Mouse (Mus musculus): ENCODE results near the gene Atp2b2. TPM values are rescaled to one million over a fixed set of nuclear protein-coding genes. Genes with fewer than 3 reads are reported as not detected.
A peak's percentile ranks its signal among the peaks of the same experiment; 100 is the strongest.

Atp2b2 gene
- polyA plus RNA-seq, 1 experiment from 2014 or later: 0.06 TPM

DNA sequence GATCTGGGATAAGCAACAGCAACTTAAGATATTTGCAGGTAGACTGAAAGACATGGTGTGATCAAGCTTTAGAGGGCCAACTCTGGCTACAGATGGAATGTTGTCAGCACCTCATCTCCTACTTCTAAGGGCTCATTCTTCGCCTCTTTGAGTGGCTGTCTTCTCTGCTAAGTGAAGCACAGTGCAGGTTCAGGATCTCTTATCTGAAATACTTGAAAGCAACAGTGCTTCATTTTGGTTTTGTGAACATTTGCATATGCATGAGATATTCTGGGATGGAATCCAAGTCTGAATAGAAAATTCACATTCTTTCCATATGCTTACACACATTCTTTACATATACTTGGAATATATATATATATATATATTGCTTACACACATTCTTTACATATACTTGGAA, 300.1 kb downstream of the Atp2b2 start:
- H3K27me3 ChIP-seq: peaks cover 44% of the 10 kb centered on the region
- no peak for DNase-seq (ENCODE audit: low read depth, low spot score)
- TF ChIP-seq CTCF (IDR thresholded peaks at IDR 0.05): no peak
- POLR2A ChIA-PET: no interaction called here
- in situ Hi-C loops (cut with MboI; ENCODE audit: low pct_unique_long_range_greater_than_20kb): no loop called here
- ATAC-seq: no peak
- CTCF ChIA-PET: no interaction called here

DNA sequence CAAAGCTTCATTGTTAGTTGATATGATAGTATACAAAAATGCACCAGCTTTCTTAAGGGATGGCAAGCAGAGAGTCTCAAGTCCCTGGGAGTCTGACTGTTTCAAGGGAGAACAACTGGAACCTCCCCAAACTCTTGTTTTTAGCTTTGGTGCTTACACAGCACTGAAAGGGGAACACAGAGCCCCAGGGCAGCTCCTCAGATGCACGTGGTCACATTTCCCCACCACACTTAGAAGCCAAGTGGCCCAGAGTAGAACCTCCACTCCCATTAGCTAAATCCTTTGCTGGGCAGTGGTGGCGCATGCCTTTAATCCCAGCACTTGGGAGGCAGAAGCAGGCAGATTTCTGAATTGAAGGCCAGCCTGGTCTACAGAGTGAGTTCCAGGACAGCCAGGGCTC, 301.0 kb downstream of the Atp2b2 start:
- no peak for TF ChIP-seq CTCF (IDR thresholded peaks at IDR 0.05)
- no peak for ATAC-seq
- in situ Hi-C loops (cut with MboI; ENCODE audit: low pct_unique_long_range_greater_than_20kb): no loop called here
- ChIA-PET CTCF (no interaction called here), POLR2A (no interaction called here)
- no peak for DNase-seq (ENCODE audit: low read depth, low spot score)
- peaks cover 37% of the 10 kb centered on the region for H3K27me3 ChIP-seq

DNA sequence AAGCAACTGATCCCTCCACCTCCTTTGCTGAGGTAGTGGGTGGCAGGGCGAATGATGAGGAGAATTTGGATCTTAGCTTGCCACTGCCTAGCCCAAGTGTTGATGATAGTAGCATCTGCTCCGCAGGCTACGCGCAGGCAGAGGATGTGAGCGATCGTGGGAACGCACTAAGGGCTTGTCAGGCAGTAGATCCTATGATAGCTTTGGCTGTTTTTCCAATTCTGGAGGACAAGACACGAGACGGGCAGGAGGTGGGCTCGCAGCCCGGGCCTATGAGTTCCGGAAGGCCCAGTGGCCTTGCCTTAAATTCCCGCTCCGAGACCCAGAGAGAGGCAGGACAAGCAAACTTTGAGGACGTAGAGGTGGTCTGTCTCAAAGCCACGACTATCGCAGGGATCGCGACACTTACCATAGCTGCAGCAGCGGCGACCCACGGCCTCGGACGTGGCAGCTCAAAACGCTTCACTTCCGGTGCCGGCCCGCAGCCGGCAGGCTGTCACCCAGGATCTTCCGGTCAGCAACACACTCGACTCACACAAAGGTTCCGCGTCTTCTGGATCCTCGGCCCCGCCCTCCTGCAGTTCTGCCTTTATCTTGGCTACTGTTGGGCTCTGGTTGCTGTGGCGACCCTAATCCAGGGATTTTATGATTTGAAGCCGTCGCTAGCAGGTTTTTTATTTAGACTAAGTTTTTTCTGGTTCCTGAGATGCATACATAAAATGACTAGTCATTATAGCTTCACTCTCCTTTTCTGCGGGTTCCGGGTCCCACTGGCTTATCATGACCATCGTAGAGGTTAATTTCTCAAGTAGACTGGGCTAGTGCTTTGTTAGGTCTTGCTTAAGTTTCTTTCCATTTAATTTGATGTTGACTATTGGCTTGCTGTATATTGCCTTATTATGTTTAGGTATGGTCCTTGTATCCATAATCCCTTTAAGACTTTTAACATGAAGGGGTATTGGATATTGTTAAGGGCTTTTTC, 301.9 kb downstream of the Atp2b2 start, which contains the start of gene Sec13:
TSS of gene Sec13 (minus strand) at position 508 of the 982 bp plus-strand sequence.
- in situ Hi-C loops (cut with MboI; ENCODE audit: low pct_unique_long_range_greater_than_20kb): no loop called here
- no peak for TF ChIP-seq CTCF (IDR thresholded peaks at IDR 0.05)
- ATAC-seq (peak; percentile 76), DNase-seq (ENCODE audit: low read depth, low spot score) (peak; percentile 31)
- ChIA-PET POLR2A (no interaction called here), CTCF (interaction anchor here (1.2 kb wide), 1 partner anchor 10 kb away, joined by 3 read pairs; no protein-coding TSS in a partner anchor)
- peaks cover 30% of the 10 kb centered on the region for H3K27me3 ChIP-seq

DNA sequence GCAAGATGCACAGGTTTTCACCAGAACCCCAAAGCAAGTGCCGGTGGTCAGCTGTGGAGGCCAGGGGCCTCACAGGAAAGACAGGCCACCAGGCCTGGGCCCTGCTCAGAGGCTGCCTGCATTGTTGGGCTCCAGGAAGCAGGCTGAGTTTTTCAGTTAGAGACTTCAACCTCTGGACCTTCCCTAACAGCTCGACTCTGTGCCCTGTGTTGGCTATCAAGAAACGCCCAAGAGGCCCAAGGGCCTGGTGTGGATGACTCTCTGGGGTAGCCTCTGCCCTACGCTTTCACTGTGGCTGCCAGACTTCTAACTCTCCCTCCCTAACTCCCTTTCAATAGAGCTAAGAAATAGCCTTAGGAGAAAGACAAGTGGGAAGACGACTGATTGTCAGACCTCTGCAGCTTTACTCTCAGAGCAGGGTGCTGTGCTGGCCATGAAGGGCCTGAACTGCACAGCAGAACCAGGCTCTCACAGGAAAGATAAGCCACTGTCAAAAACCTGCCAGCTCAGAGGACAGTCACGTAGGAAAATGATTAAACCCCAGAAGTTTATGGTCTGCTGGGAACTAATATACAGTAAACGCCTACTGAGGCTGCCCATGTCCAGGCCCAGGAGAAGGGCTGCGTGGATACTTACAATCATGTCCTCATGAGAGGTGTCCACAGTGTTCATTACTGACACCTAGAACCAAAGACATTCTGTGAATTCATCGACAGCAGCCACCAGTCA, 304.9 kb downstream of the Atp2b2 start:
- TF ChIP-seq CTCF (IDR thresholded peaks at IDR 0.05): no peak
- DNase-seq (ENCODE audit: low read depth, low spot score) (no peak), ATAC-seq (no peak)
- ChIA-PET CTCF (no interaction called here), POLR2A (interaction anchor here (1.0 kb wide), 1 partner anchor 46 kb away, joined by 4 read pairs; no protein-coding TSS in a partner anchor)
- in situ Hi-C loops (cut with MboI; ENCODE audit: low pct_unique_long_range_greater_than_20kb): no loop called here
- peaks cover 5% of the 10 kb centered on the region for H3K27me3 ChIP-seq

DNA sequence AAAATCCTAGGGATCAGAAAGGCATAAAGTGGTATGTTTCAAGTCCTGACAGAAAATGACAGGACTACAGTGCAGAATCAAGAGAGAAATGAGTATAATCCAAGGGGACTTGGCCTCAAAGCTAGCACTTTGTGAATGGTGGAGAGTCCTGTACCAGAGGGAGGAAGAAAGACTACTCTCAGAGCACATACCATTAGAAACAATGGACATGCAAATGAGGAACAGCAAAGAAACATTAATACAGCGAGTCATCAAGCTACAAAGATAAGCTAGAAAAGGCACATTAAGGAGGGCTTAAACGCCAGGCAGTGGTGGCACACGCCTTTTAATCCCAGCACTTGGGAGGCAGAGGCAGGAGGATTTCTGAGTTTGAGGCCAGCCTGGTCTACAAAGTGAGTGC, 311.1 kb downstream of the Atp2b2 start:
- ATAC-seq (no peak), DNase-seq (ENCODE audit: low read depth, low spot score) (no peak)
- in situ Hi-C loops (cut with MboI; ENCODE audit: low pct_unique_long_range_greater_than_20kb): no loop called here
- H3K27me3 ChIP-seq: no peaks in the 10 kb centered on the region
- ChIA-PET POLR2A (no interaction called here), CTCF (interaction anchor here (1.1 kb wide), 1 partner anchor 9 kb away, joined by 3 read pairs; the partner anchor contains the start of gene Sec13)
- no peak for TF ChIP-seq CTCF (IDR thresholded peaks at IDR 0.05)

DNA sequence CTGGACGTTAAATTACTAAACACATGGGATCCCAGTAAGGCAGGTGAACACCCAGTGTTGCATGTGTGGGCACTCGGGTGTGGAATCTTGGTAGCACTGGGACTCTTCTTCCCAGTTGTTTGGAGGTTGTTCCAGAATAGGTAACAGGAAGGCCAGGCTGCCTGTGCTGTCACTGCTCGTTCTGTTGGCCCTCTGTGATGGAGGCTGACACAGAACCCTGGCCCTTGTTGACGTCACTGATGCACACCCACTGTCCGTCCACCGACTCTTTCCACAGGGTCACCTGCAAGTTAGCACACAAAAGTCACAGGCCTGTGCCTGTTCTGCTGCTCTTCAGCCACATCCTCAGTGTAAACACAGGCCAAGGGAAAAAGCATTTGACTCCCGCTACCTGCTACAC, 314.2 kb downstream of the Atp2b2 start:
- CTCF ChIA-PET: interaction anchor here (1.0 kb wide), 1 partner anchor 9 kb away, joined by 5 read pairs; the partner anchor contains the start of gene Ghrl
- no peak for TF ChIP-seq CTCF (IDR thresholded peaks at IDR 0.05)
- POLR2A ChIA-PET: no interaction called here
- in situ Hi-C loops (cut with MboI; ENCODE audit: low pct_unique_long_range_greater_than_20kb): no loop called here
- no peak for ATAC-seq
- DNase-seq (ENCODE audit: low read depth, low spot score): no peak
- H3K27me3 ChIP-seq: no peaks in the 10 kb centered on the region

DNA sequence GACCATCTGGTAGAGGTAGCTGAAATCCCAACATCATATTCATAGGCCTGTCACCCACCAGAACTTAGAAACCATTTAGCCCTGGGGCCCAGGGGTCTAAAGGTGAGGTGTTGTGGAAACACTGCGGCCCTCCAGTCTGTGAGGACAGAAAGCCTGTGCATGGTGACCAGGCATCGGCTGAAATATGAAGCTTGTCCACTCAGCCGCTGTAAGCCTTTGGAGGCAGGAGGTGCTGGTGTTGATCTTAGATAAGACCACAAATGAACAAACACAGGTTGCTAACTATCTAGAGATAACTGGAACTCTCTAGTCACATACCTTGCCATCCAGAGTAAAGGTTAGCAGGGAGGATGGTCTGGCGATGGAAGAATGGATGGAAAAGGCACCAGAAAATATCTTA, 321.4 kb downstream of the Atp2b2 start:
- in situ Hi-C loops (cut with MboI; ENCODE audit: low pct_unique_long_range_greater_than_20kb): no loop called here
- no peaks in the 10 kb centered on the region for H3K27me3 ChIP-seq
- CTCF ChIA-PET: interaction anchor here (0.6 kb wide), 1 partner anchor 1365 kb away, joined by 3 read pairs; no protein-coding TSS in a partner anchor
- DNase-seq (ENCODE audit: low read depth, low spot score) (no peak), ATAC-seq (no peak)
- POLR2A ChIA-PET: no interaction called here
- TF ChIP-seq CTCF (IDR thresholded peaks at IDR 0.05): no peak

DNA sequence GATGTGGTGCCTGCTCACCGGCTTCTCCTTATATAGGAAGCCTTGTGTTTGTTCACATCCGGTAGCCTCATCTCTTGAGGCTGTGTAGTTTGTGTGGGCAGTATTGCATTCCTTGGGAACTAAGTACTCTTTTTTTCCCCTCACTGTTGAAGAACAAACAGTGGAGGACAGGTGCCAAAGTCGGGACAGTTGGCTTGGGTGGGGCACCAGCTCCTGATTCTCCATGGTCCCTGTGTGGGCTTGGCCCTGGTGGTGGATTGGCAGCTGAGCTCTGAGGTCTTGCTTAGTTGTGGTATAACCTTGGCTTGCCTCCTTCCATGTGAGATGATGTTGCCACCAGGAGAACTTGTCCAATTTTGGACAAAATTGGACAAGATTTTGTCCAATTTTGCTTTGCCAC, 322.5 kb downstream of the Atp2b2 start, which contains the start of gene Ghrl:
TSS of gene Ghrl (minus strand) at position 3 of the 400 bp plus-strand sequence.
- no peak for TF ChIP-seq CTCF (IDR thresholded peaks at IDR 0.05)
- DNase-seq (ENCODE audit: low read depth, low spot score): no peak

DNA sequence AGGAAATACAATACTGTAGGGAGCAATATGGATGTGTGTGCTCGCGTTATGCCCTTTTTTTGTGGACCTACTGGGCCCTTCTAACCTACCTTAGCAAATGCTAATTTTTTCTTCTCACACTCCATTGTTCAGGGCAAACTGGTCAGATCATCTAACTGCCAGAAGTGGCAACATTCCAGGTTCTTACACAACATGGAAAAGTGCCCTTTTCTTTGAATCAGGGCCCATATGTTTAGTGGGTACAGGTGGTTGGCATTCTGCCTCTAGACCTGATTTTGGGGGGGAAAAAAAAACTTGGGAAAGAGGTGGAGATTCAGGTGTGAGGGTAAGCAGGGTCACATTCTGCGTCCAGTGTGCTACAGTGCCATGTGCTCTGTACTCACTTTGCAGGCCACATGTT, 324.9 kb downstream of the Atp2b2 start:
- H3K27me3 ChIP-seq: no peaks in the 10 kb centered on the region
- ATAC-seq (no peak), DNase-seq (ENCODE audit: low read depth, low spot score) (no peak)
- no peak for TF ChIP-seq CTCF (IDR thresholded peaks at IDR 0.05)
- in situ Hi-C loops (cut with MboI; ENCODE audit: low pct_unique_long_range_greater_than_20kb): no loop called here
- CTCF ChIA-PET: interaction anchor here (1.1 kb wide), 1 partner anchor 15 kb away, joined by 3 read pairs; no protein-coding TSS in a partner anchor
- POLR2A ChIA-PET: no interaction called here

More for the DNA sequence above, 322.5 kb downstream of the Atp2b2 start, which contains the start of gene Ghrl:
- H3K27me3 ChIP-seq: no peaks in the 10 kb centered on the region
- ATAC-seq: no peak
- POLR2A ChIA-PET: interaction anchor here (1.0 to 1.6 kb wide), 2 partner anchors 9 to 12 kb away, joined by 3 to 4 read pairs; no protein-coding TSS in a partner anchor
- in situ Hi-C loops (cut with MboI; ENCODE audit: low pct_unique_long_range_greater_than_20kb): no loop called here
- CTCF ChIA-PET: interaction anchor here (1.5 to 2.2 kb wide), 3 partner anchors 8 to 29 kb away, joined by 3 to 8 read pairs (median 5); no protein-coding TSS in a partner anchor

DNA sequence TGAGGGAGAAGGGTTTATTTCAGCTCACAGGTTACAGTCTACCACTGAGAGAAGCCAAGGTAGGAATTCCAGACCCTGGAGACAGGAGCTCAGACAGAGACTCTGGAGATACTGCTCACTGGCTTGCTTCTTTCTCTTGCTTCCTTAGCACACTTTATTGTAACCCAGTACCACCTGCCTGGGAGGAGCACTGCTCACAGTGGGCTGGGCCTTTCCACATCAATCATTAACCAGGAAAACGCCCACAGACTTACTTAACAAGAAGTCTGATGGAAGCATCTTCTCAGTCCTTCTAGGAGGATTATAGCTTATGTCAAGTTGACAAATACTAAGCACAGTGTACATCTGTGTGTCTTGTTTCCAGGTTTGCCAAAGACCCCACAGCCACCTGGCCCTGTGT, 327.6 kb downstream of the Atp2b2 start:
- ChIA-PET POLR2A (no interaction called here), CTCF (interaction anchor here (1.2 to 2.5 kb wide), 2 partner anchors 10 to 76 kb away, joined by 3 to 9 read pairs; partner anchors contain the start of gene Irak2)
- ATAC-seq: no peak
- H3K27me3 ChIP-seq: no peaks in the 10 kb centered on the region
- DNase-seq (ENCODE audit: low read depth, low spot score): no peak
- no peak for TF ChIP-seq CTCF (IDR thresholded peaks at IDR 0.05)
- in situ Hi-C loops (cut with MboI; ENCODE audit: low pct_unique_long_range_greater_than_20kb): no loop called here
